Mouse (Mus musculus) naive thymus-derived CD4-positive, alpha-beta T cell, adult 2 months (primary cell): ENCODE results near the gene Kdr.
A peak's percentile ranks its signal among the peaks of the same experiment; 100 is the strongest.
"Not testable (repeated sequence)": the region's sequence is repeated elsewhere in the genome, so short reads cannot be mapped to it uniquely, and the experiment has no call there.

Experiments
- DNase-seq: peaks from one replicate; pipeline ENCODE4 v3.0.0-alpha.2; 2011; ENCODE audit warnings: low read depth

Kdr gene

GRCm38 (mm10) chr5:75959809-75960208 is 18.4 kb downstream of the Kdr start:
- no peak for DNase-seq

- DNase-seq = no peak
Measured at GRCm38 (mm10) chr5:75956526-75956925, 21.7 kb downstream of the Kdr start.

GRCm38 (mm10) chr5:75955876-75956275 is 22.4 kb downstream of the Kdr start:
- DNase-seq = no peak

- no peak for DNase-seq
Measured at GRCm38 (mm10) chr5:75954778-75955330, 23.4 kb downstream of the Kdr start.

GRCm38 (mm10) chr5:75954218-75954617 is 24.0 kb downstream of the Kdr start:
- DNase-seq = no peak

- DNase-seq = no peak
Measured at GRCm38 (mm10) chr5:75952131-75952795, 26.0 kb downstream of the Kdr start.

- DNase-seq = no peak
Measured at GRCm38 (mm10) chr5:75950866-75951265, 27.4 kb downstream of the Kdr start.

GRCm38 (mm10) chr5:75945394-75945793 is 32.9 kb downstream of the Kdr start:
- no peak for DNase-seq

GRCm38 (mm10) chr5:75943301-75943700 is 35.0 kb downstream of the Kdr start:
- DNase-seq = no peak

- DNase-seq = no peak
Measured at GRCm38 (mm10) chr5:75941775-75942580, 36.3 kb downstream of the Kdr start.

- no peak for DNase-seq
Measured at GRCm38 (mm10) chr5:75939144-75939732, 39.0 kb downstream of the Kdr start.

- DNase-seq = no peak
Measured at GRCm38 (mm10) chr5:75938012-75938411, 40.2 kb downstream of the Kdr start.

- DNase-seq = no peak
Measured at GRCm38 (mm10) chr5:75936223-75936622, 42.0 kb downstream of the Kdr start.

GRCm38 (mm10) chr5:75935225-75935624 is 43.0 kb downstream of the Kdr start:
- no peak for DNase-seq

GRCm38 (mm10) chr5:75934201-75934600 is 44.1 kb downstream of the Kdr start:
- no peak for DNase-seq

GRCm38 (mm10) chr5:75933521-75934044 is 44.7 kb downstream of the Kdr start:
- DNase-seq = peak; percentile 9

- DNase-seq = not testable (repeated sequence)
Measured at GRCm38 (mm10) chr5:75931458-75931857, 46.8 kb downstream of the Kdr start.

GRCm38 (mm10) chr5:75929960-75930359 is 48.3 kb downstream of the Kdr start:
- DNase-seq = no peak

GRCm38 (mm10) chr5:75922677-75923076 is 55.6 kb downstream of the Kdr start:
- DNase-seq = no peak

- DNase-seq = no peak
Measured at GRCm38 (mm10) chr5:75921730-75922387, 56.4 kb downstream of the Kdr start.

GRCm38 (mm10) chr5:75919601-75920000 is 58.7 kb downstream of the Kdr start:
- no peak for DNase-seq

GRCm38 (mm10) chr5:75918139-75918538 is 60.1 kb downstream of the Kdr start:
- no peak for DNase-seq
